Mouse (Mus musculus): ENCODE results near the gene Rabggtb. TPM values are rescaled to one million over a fixed set of nuclear protein-coding genes. Genes with fewer than 3 reads are reported as not detected.

Gene Rabggtb
- polyA plus RNA-seq, 1 experiment from 2014 or later = 44.3 TPM

DNA sequence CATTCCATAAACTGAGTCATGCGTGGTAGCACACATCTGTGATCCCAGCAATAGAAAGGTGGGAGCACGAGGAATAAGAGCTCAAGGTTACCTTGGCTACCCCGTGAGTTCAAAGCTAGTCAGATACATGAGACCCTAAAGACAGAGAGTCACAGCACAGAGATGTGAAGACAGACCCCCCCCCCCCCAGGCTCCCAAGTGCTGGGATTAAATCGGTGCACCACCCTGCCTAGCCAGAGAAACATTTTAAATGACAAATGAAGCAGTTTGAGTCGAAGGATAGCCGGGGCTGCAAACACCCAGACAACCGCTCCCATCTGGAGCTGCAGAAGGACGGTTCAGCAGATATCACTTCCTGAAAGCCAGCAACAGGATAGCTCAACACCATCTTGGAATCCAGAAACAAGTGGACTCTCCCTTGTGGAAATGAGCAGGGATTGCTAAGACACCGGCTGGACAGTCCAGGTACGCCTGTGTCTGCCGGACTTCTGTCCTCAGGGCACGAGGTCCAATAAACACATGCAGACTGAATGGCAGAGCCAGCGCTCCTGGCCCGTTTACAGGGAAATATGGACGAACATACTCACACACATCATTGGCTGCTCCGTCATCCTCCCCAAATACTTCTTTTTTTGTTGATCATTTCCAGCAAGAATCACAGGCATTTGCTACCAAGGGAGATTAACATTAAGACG is 24.5 kb upstream of the Rabggtb start:
- WGBS = 93% methylated on average over 17 of the region's 17 CpGs
- H3K4me2 ChIP-seq (ENCODE audit: low read depth, low read length) = no peak overlapping the region
- H3K4me3 ChIP-seq (ENCODE audit: low read depth, low read length) = no peak overlapping the region
- no peak overlapping the region for H3K9ac ChIP-seq (replicated peaks; ENCODE audit: low read length)
- no peaks in the 10 kb centered on the region; the same call in 1 of the 2 replicates for H3K36me3 ChIP-seq (replicated peaks; ENCODE audit: control insufficient read depth, insufficient read depth, low read depth, low read length)
- no peaks in the 10 kb centered on the region for H3K27me3 ChIP-seq (ENCODE audit: control insufficient read depth, insufficient read depth, low read length)
- ATAC-seq (replicated peaks; ENCODE audit: insufficient number of reproducible peaks, low FRiP score, low TSS enrichment, low read depth) (no peak), DNase-seq (ENCODE audit: low spot score) (no peak)
- no peaks in the 10 kb centered on the region for H3K9me3 ChIP-seq (replicated peaks; ENCODE audit: control insufficient read depth, low read length)
- H3K27ac ChIP-seq (replicated peaks; ENCODE audit: low read depth, low read length) = no peak overlapping the region
- H3K4me1 ChIP-seq (ENCODE audit: control insufficient read depth, insufficient read depth, low read length) = no peaks in the 10 kb centered on the region

GRCm38 (mm10) chr3:153935878-153936277 is 23.1 kb upstream of the Rabggtb start:
- WGBS = 91% methylated on average over 9 of the region's 9 CpGs
- Histone ChIP-seq H3K4me2 (ENCODE audit: low read depth, low read length) (no peak overlapping the region), H3K4me3 (ENCODE audit: low read depth, low read length) (no peak overlapping the region), H3K9me3 (replicated peaks; ENCODE audit: control insufficient read depth, low read length) (no peaks in the 10 kb centered on the region), H3K27ac (replicated peaks; ENCODE audit: low read depth, low read length) (no peak overlapping the region), H3K27me3 (ENCODE audit: control insufficient read depth, insufficient read depth, low read length) (no peaks in the 10 kb centered on the region), H3K36me3 (replicated peaks; ENCODE audit: control insufficient read depth, insufficient read depth, low read depth, low read length) (no peaks in the 10 kb centered on the region; the same call in 1 of the 2 replicates), H3K9ac (replicated peaks; ENCODE audit: low read length) (no peak overlapping the region), H3K4me1 (ENCODE audit: control insufficient read depth, insufficient read depth, low read length) (no peaks in the 10 kb centered on the region)
- ATAC-seq (replicated peaks; ENCODE audit: insufficient number of reproducible peaks, low FRiP score, low TSS enrichment, low read depth) (no peak), DNase-seq (ENCODE audit: low spot score) (no peak)

GRCm38 (mm10) chr3:153932461-153932860 is 19.7 kb upstream of the Rabggtb start:
- DNase-seq (ENCODE audit: low spot score) = no peak
- H3K4me1 ChIP-seq (ENCODE audit: control insufficient read depth, insufficient read depth, low read length) = no peaks in the 10 kb centered on the region
- no peak overlapping the region for H3K4me3 ChIP-seq (ENCODE audit: low read depth, low read length)
- WGBS = 87% methylated on average over 5 of the region's 5 CpGs
- no peaks in the 10 kb centered on the region for H3K9me3 ChIP-seq (replicated peaks; ENCODE audit: control insufficient read depth, low read length)
- no peak for ATAC-seq (replicated peaks; ENCODE audit: insufficient number of reproducible peaks, low FRiP score, low TSS enrichment, low read depth)
- no peak overlapping the region for H3K9ac ChIP-seq (replicated peaks; ENCODE audit: low read length)
- H3K36me3 ChIP-seq (replicated peaks; ENCODE audit: control insufficient read depth, insufficient read depth, low read depth, low read length) = no peaks in the 10 kb centered on the region; the same call in none of the 2 replicates
- H3K27ac ChIP-seq (replicated peaks; ENCODE audit: low read depth, low read length) = no peak overlapping the region
- H3K4me2 ChIP-seq (ENCODE audit: low read depth, low read length) = no peak overlapping the region
- no peaks in the 10 kb centered on the region for H3K27me3 ChIP-seq (ENCODE audit: control insufficient read depth, insufficient read depth, low read length)

DNA sequence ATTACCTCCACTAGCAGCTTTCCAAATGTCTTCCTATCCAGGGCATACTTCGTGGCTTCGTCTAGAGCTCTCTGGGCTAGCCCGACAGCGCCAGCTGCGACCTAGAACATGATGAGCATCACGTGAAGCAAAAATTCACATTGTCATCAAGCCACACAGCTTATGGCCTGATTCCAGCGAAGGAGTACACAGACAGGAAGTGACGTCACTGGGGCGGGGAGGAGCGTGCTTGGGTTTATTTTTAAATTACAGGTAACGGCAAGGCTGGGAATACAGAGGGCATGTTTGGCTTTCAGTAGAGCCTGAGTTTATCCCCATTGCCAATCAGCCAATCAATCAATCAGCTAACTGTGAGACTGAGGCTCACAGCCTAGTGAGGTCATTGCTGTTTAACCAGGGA is 16.7 kb upstream of the Rabggtb start:
- H3K27ac ChIP-seq (replicated peaks; ENCODE audit: low read depth, low read length) = no peak overlapping the region
- ATAC-seq (replicated peaks; ENCODE audit: insufficient number of reproducible peaks, low FRiP score, low TSS enrichment, low read depth) = no peak
- no peak overlapping the region for H3K4me3 ChIP-seq (ENCODE audit: low read depth, low read length)
- H3K27me3 ChIP-seq (ENCODE audit: control insufficient read depth, insufficient read depth, low read length) = no peaks in the 10 kb centered on the region
- WGBS = 95% methylated on average over 11 of the region's 11 CpGs
- no peaks in the 10 kb centered on the region; the same call in 1 of the 2 replicates for H3K36me3 ChIP-seq (replicated peaks; ENCODE audit: control insufficient read depth, insufficient read depth, low read depth, low read length)
- H3K4me1 ChIP-seq (ENCODE audit: control insufficient read depth, insufficient read depth, low read length) = no peaks in the 10 kb centered on the region
- H3K9ac ChIP-seq (replicated peaks; ENCODE audit: low read length) = no peak overlapping the region
- no peaks in the 10 kb centered on the region for H3K9me3 ChIP-seq (replicated peaks; ENCODE audit: control insufficient read depth, low read length)
- no peak for DNase-seq (ENCODE audit: low spot score)
- no peak overlapping the region for H3K4me2 ChIP-seq (ENCODE audit: low read depth, low read length)

DNA sequence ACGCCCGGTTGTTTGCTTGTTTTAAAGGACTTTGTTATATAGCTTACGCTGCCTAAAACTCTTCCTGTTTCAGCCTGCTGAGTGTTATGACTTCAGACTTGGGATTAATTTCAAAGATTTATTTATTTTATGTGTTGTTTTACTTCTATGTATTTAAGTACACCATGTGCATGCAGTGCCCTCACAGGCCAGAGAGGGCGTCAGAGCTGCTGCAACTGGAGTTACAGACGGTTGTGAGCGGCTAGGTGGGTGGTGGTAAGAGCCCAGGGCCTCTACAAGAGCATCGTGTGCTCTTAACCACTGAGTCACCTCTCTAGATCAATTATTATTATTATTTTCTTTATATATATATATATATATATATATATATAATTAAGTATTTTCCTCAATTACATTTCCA is 13.5 kb upstream of the Rabggtb start:
- Histone ChIP-seq H3K4me2 (ENCODE audit: low read depth, low read length) (no peak overlapping the region), H3K27ac (replicated peaks; ENCODE audit: low read depth, low read length) (no peak overlapping the region), H3K9me3 (replicated peaks; ENCODE audit: control insufficient read depth, low read length) (no peaks in the 10 kb centered on the region), H3K4me3 (ENCODE audit: low read depth, low read length) (no peak overlapping the region), H3K36me3 (replicated peaks; ENCODE audit: control insufficient read depth, insufficient read depth, low read depth, low read length) (no peaks in the 10 kb centered on the region; the same call in 1 of the 2 replicates), H3K9ac (replicated peaks; ENCODE audit: low read length) (no peak overlapping the region), H3K4me1 (ENCODE audit: control insufficient read depth, insufficient read depth, low read length) (no peaks in the 10 kb centered on the region), H3K27me3 (ENCODE audit: control insufficient read depth, insufficient read depth, low read length) (no peaks in the 10 kb centered on the region)
- ATAC-seq (replicated peaks; ENCODE audit: insufficient number of reproducible peaks, low FRiP score, low TSS enrichment, low read depth) = no peak
- DNase-seq (ENCODE audit: low spot score) = no peak
- WGBS = 89% methylated on average over 7 of the region's 7 CpGs

DNA sequence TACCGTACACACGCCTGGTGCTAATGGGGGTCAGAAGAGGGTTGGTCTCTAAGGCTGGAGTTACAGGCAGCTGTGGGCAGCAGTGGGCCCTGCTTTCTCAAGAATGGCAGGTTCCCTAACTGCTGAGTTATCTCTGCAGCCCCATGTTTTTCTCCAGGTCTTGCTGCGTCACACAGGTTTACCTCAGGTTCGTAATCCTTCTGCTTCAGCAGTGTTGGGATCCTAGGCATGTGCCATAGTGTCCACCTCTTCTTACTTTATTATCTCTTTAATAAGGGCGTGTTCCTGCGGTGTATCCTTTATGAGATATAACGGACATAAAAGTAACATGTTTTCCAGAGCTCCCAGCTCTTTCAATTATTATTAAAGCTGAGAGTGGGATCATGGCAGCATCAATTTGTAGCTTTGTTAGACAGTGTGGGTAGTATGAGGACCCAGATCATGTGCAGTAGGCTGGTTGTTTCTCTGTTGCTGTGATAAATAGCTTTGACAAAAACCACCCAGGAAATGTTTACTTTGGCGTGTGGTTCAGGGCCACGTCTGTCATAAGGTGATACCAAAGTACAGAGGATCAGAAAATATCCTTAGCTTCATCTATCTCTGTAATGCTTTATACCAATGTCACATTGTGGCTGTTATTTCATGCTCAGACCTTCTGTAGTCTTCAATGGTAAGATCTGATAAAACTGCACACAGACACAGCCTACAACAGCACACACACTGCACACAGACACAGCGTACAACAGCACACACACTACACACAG is 8.5 kb upstream of the Rabggtb start:
- Histone ChIP-seq H3K27me3 (ENCODE audit: control insufficient read depth, insufficient read depth, low read length) (no peaks in the 10 kb centered on the region), H3K4me2 (ENCODE audit: low read depth, low read length) (no peak overlapping the region)

DNA sequence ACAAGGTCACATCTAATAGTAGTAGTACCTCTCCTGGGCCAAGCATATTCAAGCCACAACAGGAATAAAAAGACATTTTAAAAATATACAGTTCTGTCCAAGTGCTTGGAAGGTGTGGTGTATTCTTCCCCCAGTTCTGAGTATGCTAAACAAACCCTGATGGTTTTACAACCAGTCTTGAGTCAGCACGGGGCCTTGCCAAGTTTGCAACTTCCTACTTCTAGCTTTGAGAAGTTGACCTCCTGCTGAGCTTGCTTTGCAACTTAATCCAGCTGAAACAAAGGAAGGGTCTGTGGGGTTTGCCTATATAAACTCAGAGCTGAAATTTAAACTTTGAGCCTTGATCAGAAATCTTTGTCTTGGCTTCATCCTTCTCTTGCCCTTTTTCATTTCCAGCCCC is 4.4 kb upstream of the Rabggtb start:
- no peak for DNase-seq (ENCODE audit: low spot score)
- no peak overlapping the region for H3K4me2 ChIP-seq (ENCODE audit: low read depth, low read length)

More for the DNA sequence above, 8.5 kb upstream of the Rabggtb start:
- no peak overlapping the region for H3K9ac ChIP-seq (replicated peaks; ENCODE audit: low read length)
- H3K27ac ChIP-seq (replicated peaks; ENCODE audit: low read depth, low read length) = no peak overlapping the region
- ATAC-seq (replicated peaks; ENCODE audit: insufficient number of reproducible peaks, low FRiP score, low TSS enrichment, low read depth) (no peak), DNase-seq (ENCODE audit: low spot score) (no peak)
- no peak overlapping the region for H3K4me3 ChIP-seq (ENCODE audit: low read depth, low read length)
- H3K36me3 ChIP-seq (replicated peaks; ENCODE audit: control insufficient read depth, insufficient read depth, low read depth, low read length) = no peaks in the 10 kb centered on the region
- 94% methylated on average over 10 of the region's 10 CpGs for WGBS
- no peaks in the 10 kb centered on the region for H3K9me3 ChIP-seq (replicated peaks; ENCODE audit: control insufficient read depth, low read length)
- no peaks in the 10 kb centered on the region for H3K4me1 ChIP-seq (ENCODE audit: control insufficient read depth, insufficient read depth, low read length)

More for the DNA sequence above, 4.4 kb upstream of the Rabggtb start:
- H3K9ac ChIP-seq (replicated peaks; ENCODE audit: low read length) = no peak overlapping the region
- H3K4me3 ChIP-seq (ENCODE audit: low read depth, low read length) = no peak overlapping the region
- H3K36me3 ChIP-seq (replicated peaks; ENCODE audit: control insufficient read depth, insufficient read depth, low read depth, low read length) = no peaks in the 10 kb centered on the region
- H3K4me1 ChIP-seq (ENCODE audit: control insufficient read depth, insufficient read depth, low read length) = no peaks in the 10 kb centered on the region
- H3K9me3 ChIP-seq (replicated peaks; ENCODE audit: control insufficient read depth, low read length) = no peaks in the 10 kb centered on the region
- no peaks in the 10 kb centered on the region for H3K27me3 ChIP-seq (ENCODE audit: control insufficient read depth, insufficient read depth, low read length)
- no peak overlapping the region for H3K27ac ChIP-seq (replicated peaks; ENCODE audit: low read depth, low read length)
- 4% methylated on average over 1 of the region's 1 CpGs for WGBS
- ATAC-seq (replicated peaks; ENCODE audit: insufficient number of reproducible peaks, low FRiP score, low TSS enrichment, low read depth) = no peak

Measured in embryonic facial prominence, embryonic 11.5 days (tissue).